Mouse (Mus musculus) cortical plate, adult 2 months (tissue): ENCODE measurements around the gene Efna5.

ENCODE experiments used
- CTCF ChIP-seq: fragments of 200-500 bp; IDR thresholded peaks from 2 replicates; pipeline ENCODE4 v1.5.1; 2011; ENCODE audit warnings: mild to moderate bottlenecking, control low read depth, low read length; ENCODE audit not compliant: insufficient read depth; ENCODE audit errors: extremely low read depth
- POLR2A ChIP-seq: fragments of 200-500 bp; IDR thresholded peaks from 2 replicates; pipeline ENCODE4 v1.6.1; 2011; ENCODE audit warnings: mild to moderate bottlenecking, low read length, control low read depth; ENCODE audit not compliant: insufficient read depth; ENCODE audit errors: extremely low read depth

DNA sequence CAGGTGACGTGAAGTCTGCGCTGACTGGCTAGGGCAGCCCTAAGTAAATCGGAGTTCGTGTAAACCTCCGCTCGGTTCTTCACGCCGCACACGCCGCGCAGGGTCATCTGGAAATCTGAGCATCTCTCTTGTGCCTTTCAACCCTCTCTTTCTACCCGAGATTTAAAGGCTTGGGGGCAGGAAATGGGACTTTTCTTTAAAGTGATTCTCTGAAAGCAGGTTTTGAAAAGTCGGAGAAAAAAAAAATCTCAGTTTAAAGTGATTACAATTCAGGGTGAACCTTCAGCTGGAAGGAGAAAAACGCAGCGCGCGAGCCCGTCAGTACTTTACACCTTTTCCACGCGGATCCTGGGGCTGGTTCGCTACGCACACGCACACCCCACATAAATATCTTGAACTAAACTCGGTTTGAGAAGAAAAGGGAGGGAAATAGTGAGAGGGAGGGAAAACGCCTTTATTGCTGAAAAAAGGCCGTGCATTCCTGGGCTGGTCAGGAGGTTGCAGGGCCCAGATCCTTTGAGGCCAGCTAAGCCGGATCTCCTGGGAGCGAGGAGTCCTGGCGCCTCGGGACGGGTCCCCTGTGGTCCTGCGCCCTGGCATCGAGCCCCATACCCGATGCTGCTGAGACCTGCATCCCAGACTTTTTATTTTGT, 2.5 kb upstream of the Efna5 start:
- TF ChIP-seq CTCF = no peak
- no peak for TF ChIP-seq POLR2A
